Mouse (Mus musculus): ENCODE data around the gene Fbxo36. TPM values are rescaled to one million over a fixed set of nuclear protein-coding genes. Genes with fewer than 3 reads are reported as not detected.

The Fbxo36 gene
- 1 to 10 TPM; 6.8 to 9.7 TPM for total RNA-seq (2021)
- long read RNA-seq, experiment 1, transcript Fbxo36-201 (4 exons, 901 nt): major isoform, 14 of 16 reads
- long read RNA-seq, experiment 1, partial matches to known transcripts: 1 of 16 reads
- long read RNA-seq, experiment 1, other reads (novel, unspliced or antisense): 1 of 16 reads
- long read RNA-seq, experiment 2, transcript Fbxo36-201 (4 exons, 901 nt): major isoform, 14 of 18 reads
- long read RNA-seq, experiment 2, partial matches to known transcripts: 2 of 18 reads
- long read RNA-seq, experiment 2, other reads (novel, unspliced or antisense): 1 of 18 reads

GRCm38 (mm10) chr1:84839309-84840017 is at the start of gene Fbxo36:
Gene Fbxo36 (plus strand): TSS chr1:84839841.
- peak; percentile 96 for DNase-seq

GRCm38 (mm10) chr1:84791393-84791792 is 48.2 kb upstream of the Fbxo36 start:
- DNase-seq: no peak

GRCm38 (mm10) chr1:84795335-84795734 is 44.3 kb upstream of the Fbxo36 start:
- no peak for DNase-seq

GRCm38 (mm10) chr1:84799166-84799565 is 40.5 kb upstream of the Fbxo36 start:
- no peak for DNase-seq

GRCm38 (mm10) chr1:84803788-84804187 is 35.9 kb upstream of the Fbxo36 start:
- DNase-seq: no peak

GRCm38 (mm10) chr1:84817596-84817995 is 22.0 kb upstream of the Fbxo36 start:
- no peak for DNase-seq

GRCm38 (mm10) chr1:84825091-84825490 is 14.6 kb upstream of the Fbxo36 start:
- no peak for DNase-seq

GRCm38 (mm10) chr1:84837523-84838145 is 2.0 kb upstream of the Fbxo36 start:
- DNase-seq: peak; percentile 9

- DNase-seq: no peak
These were observed 1.5 kb upstream of the Fbxo36 start for GRCm38 (mm10) chr1:84838156-84838555.

- DNase-seq: peak; percentile 82
These were observed 955 bp upstream of the Fbxo36 start for GRCm38 (mm10) chr1:84838621-84839151.

GRCm38 (mm10) chr1:84840018-84840664 is 500 bp downstream of the Fbxo36 start, which contains the start of gene Trip12:
Gene Trip12 (minus strand): TSS chr1:84840516.
- no peak for DNase-seq

- DNase-seq: no peak
These were observed 1.4 kb downstream of the Fbxo36 start for GRCm38 (mm10) chr1:84841061-84841460.

- DNase-seq: no peak
These were observed 3.7 kb downstream of the Fbxo36 start for GRCm38 (mm10) chr1:84843366-84843765.

GRCm38 (mm10) chr1:84847698-84848097 is 8.1 kb downstream of the Fbxo36 start:
- DNase-seq: no peak

- no peak for DNase-seq
These were observed 8.7 kb downstream of the Fbxo36 start for GRCm38 (mm10) chr1:84848335-84848734.

GRCm38 (mm10) chr1:84848801-84849455 is 9.3 kb downstream of the Fbxo36 start:
- DNase-seq: no peak

GRCm38 (mm10) chr1:84849804-84850203 is 10.2 kb downstream of the Fbxo36 start:
- no peak for DNase-seq

- DNase-seq: no peak
These were observed 10.8 kb downstream of the Fbxo36 start for GRCm38 (mm10) chr1:84850471-84850870.

GRCm38 (mm10) chr1:84851512-84852235 is 12.0 kb downstream of the Fbxo36 start:
- no peak for DNase-seq

GRCm38 (mm10) chr1:84853721-84854120 is 14.1 kb downstream of the Fbxo36 start:
- no peak for DNase-seq

- no peak for DNase-seq
These were observed 15.3 kb downstream of the Fbxo36 start for GRCm38 (mm10) chr1:84854966-84855365.

All from adrenal gland, postnatal 10 days (tissue).